Mouse (Mus musculus): ENCODE data around the gene Psmb3.

- TF ChIP-seq EP300 (IDR thresholded peaks at IDR 0.05; ENCODE audit: insufficient read depth, low read depth, low read length) (no peak), CTCF (IDR thresholded peaks at IDR 0.05) (no peak), POLR2A (IDR thresholded peaks at IDR 0.05; ENCODE audit: insufficient read depth, low read depth, low read length) (no peak)
Measured at GRCm38 (mm10) chr11:97721338-97721737, 18.1 kb downstream of the Psmb3 start.
